Mouse (Mus musculus) midbrain, embryonic 16.5 days (tissue): ENCODE measurements at regions not wholly inside any gene's neighbourhood (a gene's known extent, or its start where the extent isn't known, plus 50 kb on each side); places are given as distances from the start of the nearest gene placed in this dataset.
A peak's percentile ranks its signal among the peaks of the same experiment; 100 is the strongest.

Experiments used
- ATAC-seq: fragments of 200-750 bp; cut with Nextera tagmentation; 2 replicates; pipeline ENCODE4 v1.8.0; 2017; ENCODE audit warnings: moderate TSS enrichment
- H3K27ac ChIP-seq: fragments of 300-500 bp; sonication (generic); 2 replicates; pipeline ENCODE4 v1.5.1; 2014; ENCODE audit warnings: mild to moderate bottlenecking, low read length, mixed read lengths
- H3K27me3 ChIP-seq: fragments of 300-500 bp; sonication (generic); 2 replicates; pipeline ENCODE4 v1.6.1; 2014; ENCODE audit warnings: low read depth, low read length, mixed read lengths; ENCODE audit not compliant: control insufficient read depth, insufficient read depth
- H3K36me3 ChIP-seq: fragments of 300-500 bp; sonication (generic); 2 replicates; pipeline ENCODE4 v1.6.1; 2014; ENCODE audit warnings: mild to moderate bottlenecking, low read length, moderate library complexity, mixed read lengths; ENCODE audit not compliant: control insufficient read depth, insufficient read depth
- H3K4me1 ChIP-seq: fragments of 300-500 bp; sonication (generic); 2 replicates; pipeline ENCODE4 v1.6.1; 2014; ENCODE audit warnings: mild to moderate bottlenecking, low read length, mixed read lengths; ENCODE audit not compliant: control insufficient read depth, insufficient read depth
- H3K4me2 ChIP-seq: fragments of 300-500 bp; sonication (generic); 2 replicates; pipeline ENCODE4 v1.6.1; 2014; ENCODE audit warnings: mild to moderate bottlenecking, low read length, mixed read lengths
- H3K4me3 ChIP-seq: fragments of 300-500 bp; sonication (generic); 2 replicates; pipeline ENCODE4 v1.5.1; 2014; ENCODE audit warnings: low read depth, mild to moderate bottlenecking, low read length, moderate library complexity, mixed read lengths
- H3K9ac ChIP-seq: fragments of 300-500 bp; sonication (generic); 2 replicates; pipeline ENCODE4 v1.6.1; 2014; ENCODE audit warnings: low read depth, low read length, mixed read lengths
- H3K9me3 ChIP-seq: fragments of 300-500 bp; sonication (generic); replicated peaks from 2 replicates; pipeline ENCODE4 v1.6.1; 2014; ENCODE audit warnings: mild to moderate bottlenecking, low read length, mixed read lengths; ENCODE audit not compliant: control insufficient read depth, poor library complexity, severe bottlenecking
- WGBS: fragments of 180-500 bp; shearing (Covaris S2); extraction: QIAGEN DNeasy Blood & Tissue Kit; methylation state at CpG from one replicate; pipeline ENCODE4 v1.1.7; 2014; 5-methylcytosine and 5-hydroxymethylcytosine counted together

DNA sequence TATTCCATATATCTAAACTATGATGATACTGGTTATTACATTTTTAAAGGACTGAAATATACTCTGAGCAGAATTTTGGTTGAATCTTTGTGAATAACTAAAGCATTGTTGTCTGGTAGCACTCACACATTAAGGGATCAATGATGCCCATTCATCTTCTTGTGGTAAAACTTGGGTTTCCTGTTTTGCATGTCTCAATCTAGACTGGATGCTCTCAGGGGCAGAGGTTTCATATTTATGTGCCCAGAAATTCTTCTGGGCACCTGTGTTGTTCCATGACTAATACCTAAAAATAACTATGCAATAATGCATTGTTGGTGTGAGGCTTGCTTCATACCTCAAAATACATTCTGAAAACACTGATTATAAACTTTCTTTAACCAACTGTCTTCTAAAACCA, 2472.7 kb upstream of the Gm7489 start:
- H3K36me3 ChIP-seq = no peaks in the 10 kb centered on the region
- no peak overlapping the region for H3K4me3 ChIP-seq
- H3K27ac ChIP-seq = no peak overlapping the region
- no peaks in the 10 kb centered on the region for H3K27me3 ChIP-seq
- ATAC-seq = no peak
- H3K9ac ChIP-seq = no peak overlapping the region
- H3K4me1 ChIP-seq = no peaks in the 10 kb centered on the region
- no peaks in the 10 kb centered on the region for H3K9me3 ChIP-seq
- H3K4me2 ChIP-seq = no peak overlapping the region

DNA sequence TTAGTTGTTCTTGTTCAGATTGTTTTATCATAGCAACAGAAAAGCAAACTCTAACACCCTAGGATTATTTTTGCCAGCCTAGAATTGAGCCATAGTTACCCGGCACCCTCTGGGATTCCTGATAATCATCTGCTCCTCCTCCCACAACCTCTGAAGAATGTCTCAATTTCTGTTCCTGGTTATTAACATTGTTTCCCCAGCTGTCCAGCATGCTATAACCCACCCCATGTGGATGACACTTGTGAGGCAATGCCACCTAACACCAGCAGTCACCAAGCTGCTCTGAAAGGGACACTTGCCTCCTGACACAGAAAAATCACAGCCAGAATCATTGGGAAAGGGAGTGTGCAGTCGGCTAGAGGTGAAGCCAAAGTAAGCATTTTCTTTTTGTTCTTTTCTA, 2442.1 kb upstream of the Gm7489 start:
- Histone ChIP-seq H3K9ac (no peak overlapping the region), H3K4me3 (no peak overlapping the region), H3K4me2 (no peak overlapping the region), H3K9me3 (no peaks in the 10 kb centered on the region), H3K27me3 (no peaks in the 10 kb centered on the region), H3K27ac (no peak overlapping the region), H3K36me3 (no peaks in the 10 kb centered on the region), H3K4me1 (no peaks in the 10 kb centered on the region)
- WGBS = 86% methylated on average over 2 of the region's 2 CpGs
- ATAC-seq = no peak

DNA sequence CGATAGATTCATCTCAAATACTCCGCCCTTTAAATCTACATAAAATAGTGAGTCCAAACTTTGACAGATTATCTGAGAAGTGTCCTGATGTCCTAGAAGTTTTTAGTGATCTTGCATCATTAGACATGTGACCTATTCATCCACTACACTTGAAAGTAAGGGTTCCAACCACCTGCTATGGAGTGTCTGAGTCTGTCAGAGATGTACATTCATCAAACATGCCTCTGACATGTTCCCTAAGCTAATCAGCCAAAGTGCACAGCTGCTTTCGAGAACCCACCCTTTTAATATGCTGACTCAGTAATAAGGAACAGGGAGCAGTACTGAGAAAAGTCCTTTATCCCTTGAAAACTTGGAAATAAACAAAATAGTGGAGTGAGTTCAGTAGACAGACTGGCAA, 2414.8 kb upstream of the Gm7489 start:
- no peak overlapping the region for H3K9ac ChIP-seq
- no peaks in the 10 kb centered on the region for H3K4me1 ChIP-seq
- H3K4me3 ChIP-seq = no peak overlapping the region
- WGBS = 87% methylated on average over 3 of the region's 3 CpGs
- H3K36me3 ChIP-seq = no peaks in the 10 kb centered on the region
- no peaks in the 10 kb centered on the region for H3K27me3 ChIP-seq
- H3K9me3 ChIP-seq = no peaks in the 10 kb centered on the region
- no peak overlapping the region for H3K27ac ChIP-seq
- no peak for ATAC-seq
- no peak overlapping the region for H3K4me2 ChIP-seq

DNA sequence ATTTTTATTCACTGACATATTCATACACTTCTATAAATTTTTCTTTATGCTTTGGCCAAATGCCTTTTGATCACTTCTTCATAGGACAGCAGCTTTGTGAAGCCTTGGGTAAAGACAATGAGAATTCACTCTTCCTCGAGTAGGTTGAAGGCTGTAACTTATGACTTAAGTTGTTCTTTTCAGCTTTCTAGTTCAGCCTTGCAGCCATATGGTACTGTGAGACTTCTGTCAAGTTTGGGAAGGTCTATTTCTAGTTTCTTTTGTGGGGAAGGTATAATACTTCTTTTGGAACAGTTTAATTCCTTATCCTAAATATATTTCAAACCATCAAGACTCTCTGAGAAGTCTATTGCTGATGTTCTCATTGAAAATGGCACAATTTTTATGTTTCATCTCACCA, 2413.6 kb upstream of the Gm7489 start:
- no peak overlapping the region for H3K4me2 ChIP-seq
- no peak overlapping the region for H3K4me3 ChIP-seq
- H3K4me1 ChIP-seq = no peaks in the 10 kb centered on the region
- no peaks in the 10 kb centered on the region for H3K36me3 ChIP-seq
- no peaks in the 10 kb centered on the region for H3K27me3 ChIP-seq
- no peak overlapping the region for H3K27ac ChIP-seq
- no peak overlapping the region for H3K9ac ChIP-seq
- no peak for ATAC-seq
- no peaks in the 10 kb centered on the region for H3K9me3 ChIP-seq
- WGBS = 71% methylated on average over 1 of the region's 1 CpGs

DNA sequence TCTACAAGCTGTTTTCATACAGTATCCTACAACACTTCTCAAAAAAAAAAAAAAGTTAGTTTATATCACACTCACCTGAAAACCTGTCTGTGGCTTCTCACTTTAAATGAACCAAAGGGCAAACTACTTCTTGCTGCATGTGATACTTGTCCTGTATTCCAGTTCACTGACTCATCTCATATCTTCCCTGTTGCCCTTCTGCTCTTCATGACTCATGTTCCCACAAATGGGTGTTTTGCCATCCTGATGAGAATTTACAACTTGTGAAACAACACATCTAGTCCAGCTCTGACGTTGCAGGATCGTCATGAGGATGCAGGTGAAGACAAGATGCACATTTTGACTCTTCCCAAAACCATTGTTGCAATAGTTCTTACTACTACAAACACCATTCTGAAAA, 2412.7 kb upstream of the Gm7489 start:
- ATAC-seq = no peak
- no peaks in the 10 kb centered on the region for H3K27me3 ChIP-seq
- no peak overlapping the region for H3K27ac ChIP-seq
- no peaks in the 10 kb centered on the region for H3K9me3 ChIP-seq
- 90% methylated on average over 2 of the region's 2 CpGs for WGBS
- H3K4me2 ChIP-seq = no peak overlapping the region
- no peaks in the 10 kb centered on the region for H3K4me1 ChIP-seq
- no peak overlapping the region for H3K9ac ChIP-seq
- H3K36me3 ChIP-seq = no peaks in the 10 kb centered on the region
- H3K4me3 ChIP-seq = no peak overlapping the region

DNA sequence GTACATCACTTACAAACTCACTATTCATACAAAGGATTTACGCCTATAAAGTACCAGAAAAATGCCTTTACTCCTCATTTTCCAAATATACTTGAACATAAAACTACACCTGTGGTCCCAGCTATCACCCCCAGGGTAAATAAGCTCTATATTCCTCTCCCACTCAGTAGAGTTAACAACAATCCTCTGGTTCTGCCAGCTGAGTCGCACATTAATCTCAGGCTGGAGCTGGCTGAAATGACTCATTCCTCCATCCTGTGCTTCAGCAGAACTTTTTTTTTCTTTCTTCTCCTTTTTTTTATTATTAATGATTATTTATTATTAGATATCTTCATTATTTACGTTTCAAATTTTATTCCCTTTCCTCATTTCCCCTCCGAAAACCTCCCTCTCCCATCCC, 2402.8 kb upstream of the Gm7489 start:
- no peak for ATAC-seq
- no peaks in the 10 kb centered on the region for H3K36me3 ChIP-seq
- no peaks in the 10 kb centered on the region for H3K27me3 ChIP-seq
- H3K4me3 ChIP-seq = no peak overlapping the region
- H3K4me1 ChIP-seq = no peaks in the 10 kb centered on the region
- 86% methylated on average over 4 of the region's 4 CpGs for WGBS
- H3K9me3 ChIP-seq = no peaks in the 10 kb centered on the region
- H3K4me2 ChIP-seq = no peak overlapping the region
- H3K9ac ChIP-seq = no peak overlapping the region
- no peak overlapping the region for H3K27ac ChIP-seq

DNA sequence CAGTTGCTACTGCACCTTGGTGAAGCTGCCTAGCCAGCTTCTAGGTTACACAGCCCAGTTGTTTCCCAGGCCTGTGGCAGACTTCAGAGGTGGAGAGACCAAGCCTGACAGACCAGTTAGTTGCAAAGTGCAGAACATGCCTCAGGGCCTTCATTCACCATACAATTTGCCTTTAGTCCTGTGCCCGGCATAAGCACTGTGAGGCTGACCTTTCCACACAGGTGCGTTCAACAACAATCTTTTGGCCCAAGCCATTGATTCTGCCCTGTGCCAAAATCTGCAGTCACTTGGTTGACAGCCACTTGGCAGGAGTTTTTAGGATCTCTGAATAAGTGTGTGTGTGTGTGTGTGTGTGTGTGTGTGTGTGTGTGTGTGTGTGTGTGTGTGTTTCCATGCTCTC, 2400.5 kb upstream of the Gm7489 start:
- H3K36me3 ChIP-seq = no peaks in the 10 kb centered on the region
- H3K9me3 ChIP-seq = no peaks in the 10 kb centered on the region
- 82% methylated on average over 2 of the region's 2 CpGs for WGBS
- no peak for ATAC-seq
- H3K4me3 ChIP-seq = no peak overlapping the region
- H3K27ac ChIP-seq = no peak overlapping the region
- no peaks in the 10 kb centered on the region for H3K4me1 ChIP-seq
- no peak overlapping the region for H3K4me2 ChIP-seq
- H3K9ac ChIP-seq = no peak overlapping the region
- H3K27me3 ChIP-seq = no peaks in the 10 kb centered on the region

DNA sequence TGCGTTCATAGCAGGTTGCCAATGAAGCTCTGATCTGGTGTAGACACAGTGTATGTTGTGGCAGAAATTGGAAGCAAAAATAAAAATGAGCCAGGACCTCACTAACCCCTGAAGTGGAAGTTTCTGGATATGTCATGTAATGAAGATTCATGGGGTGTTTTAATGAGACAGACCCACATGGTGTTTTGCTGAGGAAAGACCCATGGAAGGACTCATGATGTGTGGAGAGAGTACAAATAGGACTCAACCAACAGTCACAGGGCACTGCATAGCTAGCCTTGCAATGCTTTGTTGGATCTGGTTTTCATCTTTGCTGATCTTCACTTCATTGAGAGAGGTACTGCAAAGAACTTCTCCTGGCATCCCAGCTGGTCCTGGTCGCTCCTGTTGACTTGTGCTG, 2399.2 kb upstream of the Gm7489 start:
- no peak for ATAC-seq
- H3K4me1 ChIP-seq = no peaks in the 10 kb centered on the region
- H3K9ac ChIP-seq = no peak overlapping the region
- 86% methylated on average over 2 of the region's 2 CpGs for WGBS
- no peak overlapping the region for H3K4me2 ChIP-seq
- H3K27me3 ChIP-seq = no peaks in the 10 kb centered on the region
- H3K36me3 ChIP-seq = no peaks in the 10 kb centered on the region
- no peak overlapping the region for H3K4me3 ChIP-seq
- no peaks in the 10 kb centered on the region for H3K9me3 ChIP-seq
- H3K27ac ChIP-seq = no peak overlapping the region

DNA sequence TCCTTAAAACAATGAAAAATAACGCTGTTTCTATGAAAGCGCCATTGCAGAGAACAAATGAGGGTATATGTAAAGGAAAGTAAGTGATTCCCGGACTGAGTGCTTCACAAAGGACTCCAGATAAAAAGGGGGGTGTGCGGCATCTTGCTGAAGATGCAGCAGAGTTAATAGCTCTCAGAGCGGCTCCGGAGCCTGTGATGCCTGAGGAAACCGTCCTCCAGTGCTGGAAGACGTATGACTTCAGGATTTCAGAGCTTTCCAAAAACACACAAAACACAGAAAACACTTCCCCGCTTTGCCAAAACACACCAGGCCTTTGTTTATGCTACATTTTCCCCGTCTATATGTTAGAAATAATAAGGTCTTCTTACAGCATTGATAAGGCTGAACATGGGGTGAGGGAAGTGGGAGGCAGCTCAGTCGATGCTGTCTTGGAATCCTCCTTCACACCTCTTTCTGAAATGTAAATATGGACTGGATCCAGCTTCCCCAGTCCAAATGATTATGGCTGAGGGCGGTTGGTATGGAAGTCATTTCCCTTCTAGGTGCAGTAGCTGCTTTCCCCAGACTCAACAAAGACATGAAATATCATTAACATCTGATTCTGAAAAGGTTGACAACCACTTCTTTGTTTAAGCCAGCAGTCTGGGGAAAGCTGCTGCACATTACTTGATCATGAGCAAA, 2382.5 kb upstream of the Gm7489 start:
- H3K27me3 ChIP-seq = no peaks in the 10 kb centered on the region
- WGBS = 61% methylated on average over 12 of the region's 12 CpGs

More for the DNA sequence above, 2382.5 kb upstream of the Gm7489 start:
- Histone ChIP-seq H3K4me1 (peaks cover 6% of the 10 kb centered on the region), H3K9me3 (no peaks in the 10 kb centered on the region), H3K9ac (no peak overlapping the region), H3K4me3 (no peak overlapping the region), H3K36me3 (no peaks in the 10 kb centered on the region), H3K4me2 (no peak overlapping the region), H3K27ac (0 out of 2 replicates have a peak overlapping the region, but pooled peaks have one; percentile 34)
- ATAC-seq = peak; percentile 57
